Mouse (Mus musculus): ENCODE measurements around the gene Serpinb5. TPM values are rescaled to one million over a fixed set of nuclear protein-coding genes. Genes with fewer than 3 reads are reported as not detected.
A peak's percentile ranks its signal among the peaks of the same experiment; 100 is the strongest.

Gene Serpinb5
- not detected in 2 replicates for polyA plus RNA-seq (2012; ENCODE audit: insufficient read depth, low replicate concordance)

DNA sequence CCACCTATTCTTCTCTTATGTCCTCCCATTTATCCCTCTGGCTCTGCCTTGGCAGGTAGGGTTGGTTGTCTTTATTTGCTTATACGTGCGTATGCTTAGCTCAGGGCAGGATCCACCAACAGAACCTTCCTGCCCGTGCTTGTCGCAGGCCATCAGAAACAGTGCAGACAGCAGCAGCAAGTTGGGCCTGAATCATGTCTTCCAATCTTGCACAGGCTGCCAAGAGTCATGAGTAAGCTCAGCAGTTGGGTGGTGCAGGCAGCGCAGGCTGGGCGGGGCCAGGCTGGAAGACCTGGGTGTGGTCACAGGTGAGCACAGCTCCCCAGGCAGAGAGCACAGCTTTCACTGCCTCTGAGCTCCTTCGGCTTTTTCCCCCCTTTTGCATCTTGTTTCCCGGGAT is at the start of gene Serpinb5:
TSS of gene Serpinb5 (plus strand) at position 327 of the 400 bp plus-strand sequence.
- H3K9me3 ChIP-seq = peaks cover 2% of the 10 kb centered on the region; the same call in 1 of the 2 replicates
- H3K36me3 ChIP-seq (replicated peaks; ENCODE audit: low read length) = no peaks in the 10 kb centered on the region
- TF ChIP-seq GATA1 (IDR thresholded peaks at IDR 0.05; ENCODE audit: borderline replicate concordance, low read length) = no peak
- TF ChIP-seq FLI1 (IDR thresholded peaks at IDR 0.05; ENCODE audit: low read length) = no peak
- peaks cover 2% of the 10 kb centered on the region for H3K27me3 ChIP-seq (replicated peaks)
- H3K4me1 ChIP-seq = peaks cover 10% of the 10 kb centered on the region
- no peak within 1 kb of the TSS for H3K4me3 ChIP-seq (replicated peaks)

DNA sequence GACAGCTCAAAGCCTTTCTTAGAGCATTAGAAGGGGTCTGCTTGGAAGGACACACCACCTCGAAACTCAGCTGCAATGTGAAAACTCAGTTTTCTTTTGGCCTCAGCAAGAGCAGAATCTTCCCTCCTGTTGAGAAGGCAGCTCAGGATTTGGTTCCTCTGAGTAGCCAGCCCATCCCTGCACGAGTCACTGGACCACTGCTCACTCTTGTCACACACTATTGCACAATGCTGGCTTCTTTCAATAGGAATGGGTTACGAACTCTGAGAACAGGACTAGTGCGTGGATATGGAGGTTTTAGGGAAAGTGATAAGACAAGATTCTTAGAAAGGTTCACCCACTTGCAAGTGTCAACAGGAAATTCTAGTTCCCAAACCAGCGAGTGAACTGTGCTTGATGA is 46.1 kb upstream of the Serpinb5 start:
- H3K4me3 ChIP-seq (replicated peaks) = no peak overlapping the region

DNA sequence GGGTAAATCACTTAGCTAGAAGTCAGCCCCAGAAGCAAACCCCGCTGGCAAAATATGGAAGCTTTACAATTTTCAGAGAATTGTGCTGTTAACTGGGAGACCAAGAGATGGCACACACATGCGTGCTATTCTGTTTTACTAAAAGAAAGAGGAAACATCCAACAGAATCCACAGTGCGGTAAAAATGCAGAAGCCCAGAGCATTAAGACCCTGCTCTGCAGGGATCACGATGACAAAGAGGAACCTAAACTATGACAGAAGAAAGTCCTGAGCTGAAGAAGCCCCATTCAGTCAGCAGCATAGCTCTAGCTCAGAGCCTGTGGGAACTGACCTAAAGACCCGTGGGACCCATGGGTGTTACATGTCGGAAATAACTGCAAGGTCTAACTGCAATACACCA is 45.7 kb upstream of the Serpinb5 start:
- Histone ChIP-seq H3K9me3 (no peaks in the 10 kb centered on the region), H3K4me3 (replicated peaks) (no peak overlapping the region), H3K36me3 (replicated peaks; ENCODE audit: low read length) (no peaks in the 10 kb centered on the region), H3K27me3 (replicated peaks) (no peaks in the 10 kb centered on the region), H3K4me1 (peaks cover 17% of the 10 kb centered on the region)
- no peak for TF ChIP-seq FLI1 (IDR thresholded peaks at IDR 0.05; ENCODE audit: low read length)
- TF ChIP-seq GATA1 (IDR thresholded peaks at IDR 0.05; ENCODE audit: borderline replicate concordance, low read length) = no peak

More for the DNA sequence above, 46.1 kb upstream of the Serpinb5 start:
- Histone ChIP-seq H3K27me3 (replicated peaks) (no peaks in the 10 kb centered on the region), H3K4me1 (peaks cover 17% of the 10 kb centered on the region), H3K9me3 (no peaks in the 10 kb centered on the region), H3K36me3 (replicated peaks; ENCODE audit: low read length) (no peaks in the 10 kb centered on the region)
- no peak for TF ChIP-seq FLI1 (IDR thresholded peaks at IDR 0.05; ENCODE audit: low read length)

DNA sequence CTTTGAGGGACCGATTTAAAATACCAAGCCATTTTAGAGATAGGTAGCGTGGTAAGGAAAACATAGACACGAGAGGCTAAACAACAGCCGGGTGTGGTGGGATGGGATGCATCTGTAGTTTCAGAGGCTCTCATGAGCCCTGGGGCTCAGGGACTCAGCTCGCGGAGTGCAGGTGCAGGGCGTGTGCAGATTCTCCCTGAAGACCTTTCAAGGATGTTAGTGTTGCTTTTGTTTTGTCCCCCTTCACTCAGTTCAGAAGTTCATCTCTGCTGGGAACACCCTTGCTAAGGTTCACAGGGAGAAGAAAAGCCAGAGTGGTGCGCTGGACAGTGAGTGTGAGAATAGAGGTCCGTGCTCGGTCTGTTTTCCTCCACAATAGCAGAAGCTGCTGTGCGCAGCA is 44.2 kb upstream of the Serpinb5 start:
- TF ChIP-seq GATA1 (IDR thresholded peaks at IDR 0.05; ENCODE audit: borderline replicate concordance, low read length) = no peak
- TF ChIP-seq FLI1 (IDR thresholded peaks at IDR 0.05; ENCODE audit: low read length) = no peak
- no peaks in the 10 kb centered on the region for H3K9me3 ChIP-seq
- no peak overlapping the region for H3K4me3 ChIP-seq (replicated peaks)
- no peaks in the 10 kb centered on the region for H3K36me3 ChIP-seq (replicated peaks; ENCODE audit: low read length)
- peaks cover 20% of the 10 kb centered on the region for H3K4me1 ChIP-seq
- no peaks in the 10 kb centered on the region for H3K27me3 ChIP-seq (replicated peaks)

DNA sequence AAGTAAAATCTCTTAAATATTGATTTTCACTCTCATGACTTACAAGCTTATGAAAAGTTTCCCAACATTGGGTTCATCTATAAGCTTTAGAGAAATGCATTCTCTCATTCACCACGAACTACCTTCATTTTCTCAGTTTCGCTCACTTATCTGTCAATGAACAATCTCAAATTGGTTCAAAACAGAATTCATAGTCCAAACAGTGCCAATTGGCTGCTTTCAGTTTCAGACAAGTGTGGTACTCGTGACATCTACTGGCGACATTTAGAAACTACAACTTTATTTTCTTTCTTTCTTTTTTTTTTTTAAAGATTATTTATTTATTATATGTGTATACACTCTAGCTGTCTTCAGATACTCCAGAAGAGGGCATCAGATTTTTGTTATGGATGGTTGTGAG is 42.6 kb upstream of the Serpinb5 start:
- TF ChIP-seq FLI1 (IDR thresholded peaks at IDR 0.05; ENCODE audit: low read length) = no peak
- no peak for TF ChIP-seq GATA1 (IDR thresholded peaks at IDR 0.05; ENCODE audit: borderline replicate concordance, low read length)
- Histone ChIP-seq H3K9me3 (no peaks in the 10 kb centered on the region), H3K27me3 (replicated peaks) (no peaks in the 10 kb centered on the region), H3K4me1 (peaks cover 21% of the 10 kb centered on the region), H3K36me3 (replicated peaks; ENCODE audit: low read length) (no peaks in the 10 kb centered on the region), H3K4me3 (replicated peaks) (peak overlapping the region; percentile 80)

DNA sequence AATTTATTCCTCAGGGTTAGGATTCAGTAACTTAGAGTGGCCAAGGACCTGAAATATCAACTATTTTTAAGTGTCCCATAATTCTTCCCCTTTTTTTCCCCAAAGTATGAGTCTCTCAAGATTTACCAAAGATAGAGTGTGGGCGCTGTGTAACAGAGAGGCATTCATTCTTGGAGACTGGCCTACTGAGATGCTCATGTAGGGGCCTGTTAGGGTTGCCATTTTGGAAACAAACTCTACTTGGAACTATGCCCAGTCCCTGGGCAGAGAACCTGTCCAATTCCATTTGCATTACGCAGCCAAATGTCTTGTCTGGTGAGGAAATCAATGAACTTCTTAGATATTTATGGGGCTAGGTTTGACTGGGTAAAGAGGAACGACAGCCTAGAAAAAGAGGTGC is 38.7 kb upstream of the Serpinb5 start:
- no peak for TF ChIP-seq FLI1 (IDR thresholded peaks at IDR 0.05; ENCODE audit: low read length)
- TF ChIP-seq GATA1 (IDR thresholded peaks at IDR 0.05; ENCODE audit: borderline replicate concordance, low read length) = no peak

DNA sequence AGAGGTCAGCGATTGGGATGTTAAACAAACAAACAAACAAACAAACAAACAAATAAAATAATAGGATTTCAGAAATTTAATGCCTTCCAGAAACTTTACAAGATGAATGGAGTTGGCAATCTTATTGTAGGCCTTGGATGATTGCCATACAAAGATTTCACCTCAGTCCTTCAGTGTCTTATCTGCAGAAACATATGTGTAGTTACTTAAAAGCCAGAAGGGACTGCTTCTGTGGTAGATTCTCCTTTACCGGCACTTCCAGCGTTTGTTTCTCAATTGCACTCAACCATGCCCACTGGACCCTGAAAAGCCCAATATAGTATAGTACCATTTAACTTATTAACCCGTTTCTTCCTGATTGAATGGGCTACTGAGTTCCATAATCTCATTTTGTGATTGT is 32.2 kb upstream of the Serpinb5 start:
- Histone ChIP-seq H3K27me3 (replicated peaks) (peaks cover 2% of the 10 kb centered on the region), H3K9me3 (no peaks in the 10 kb centered on the region), H3K4me1 (no peaks in the 10 kb centered on the region; the same call in 1 of the 2 replicates), H3K36me3 (replicated peaks; ENCODE audit: low read length) (no peaks in the 10 kb centered on the region), H3K4me3 (replicated peaks) (no peak overlapping the region)
- TF ChIP-seq FLI1 (IDR thresholded peaks at IDR 0.05; ENCODE audit: low read length) = no peak
- TF ChIP-seq GATA1 (IDR thresholded peaks at IDR 0.05; ENCODE audit: borderline replicate concordance, low read length) = no peak

More for the DNA sequence above, 38.7 kb upstream of the Serpinb5 start:
- Histone ChIP-seq H3K27me3 (replicated peaks) (peaks cover 2% of the 10 kb centered on the region), H3K4me1 (peaks cover 10% of the 10 kb centered on the region), H3K9me3 (no peaks in the 10 kb centered on the region), H3K4me3 (replicated peaks) (no peak overlapping the region), H3K36me3 (replicated peaks; ENCODE audit: low read length) (no peaks in the 10 kb centered on the region)

DNA sequence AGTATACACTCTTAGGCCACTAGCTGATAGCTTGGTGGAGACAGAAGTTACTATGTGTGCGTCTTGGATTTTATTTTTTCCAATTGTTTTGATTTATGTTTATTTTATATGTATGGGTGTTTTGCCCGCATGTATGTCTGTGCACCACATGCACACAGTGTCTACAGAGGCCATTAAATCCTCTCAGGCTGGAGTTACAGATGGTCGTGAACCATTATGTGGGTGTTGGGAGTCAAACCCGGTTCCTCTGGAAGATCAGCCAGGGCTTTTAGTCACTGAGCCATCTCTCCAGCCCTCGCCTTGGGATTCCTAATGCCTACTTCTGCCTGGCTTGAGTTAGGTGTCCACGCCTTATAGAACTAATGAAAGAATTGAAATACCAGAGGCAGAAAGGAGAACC is 4.6 kb downstream of the Serpinb5 start:
- Histone ChIP-seq H3K27me3 (replicated peaks) (peaks cover 2% of the 10 kb centered on the region), H3K36me3 (replicated peaks; ENCODE audit: low read length) (no peaks in the 10 kb centered on the region), H3K9me3 (peaks cover 2% of the 10 kb centered on the region; the same call in 1 of the 2 replicates), H3K4me1 (peaks cover 32% of the 10 kb centered on the region), H3K4me3 (replicated peaks) (no peak overlapping the region)
- TF ChIP-seq GATA1 (IDR thresholded peaks at IDR 0.05; ENCODE audit: borderline replicate concordance, low read length) = no peak
- TF ChIP-seq FLI1 (IDR thresholded peaks at IDR 0.05; ENCODE audit: low read length) = no peak

DNA sequence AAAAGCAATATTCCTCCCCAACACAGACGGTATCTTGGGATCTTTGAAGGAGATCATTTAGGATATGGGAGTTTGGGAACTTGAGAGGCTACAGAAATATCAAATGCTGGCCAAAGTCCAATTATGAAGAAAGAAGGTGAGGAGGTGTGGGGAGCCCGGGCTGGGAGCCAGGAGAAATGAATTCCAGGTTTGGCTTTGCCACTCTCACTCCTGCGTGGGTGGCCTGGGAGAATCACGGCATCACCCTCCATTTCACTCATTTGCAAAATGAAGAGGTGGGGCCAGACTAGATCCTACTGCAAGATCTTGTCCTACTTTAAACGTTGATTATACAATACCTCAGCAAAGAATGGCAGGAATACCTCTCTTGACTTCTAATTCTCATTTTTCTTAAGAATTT is 5.1 kb downstream of the Serpinb5 start:
- no peak for TF ChIP-seq FLI1 (IDR thresholded peaks at IDR 0.05; ENCODE audit: low read length)
- TF ChIP-seq GATA1 (IDR thresholded peaks at IDR 0.05; ENCODE audit: borderline replicate concordance, low read length) = no peak
- H3K4me1 ChIP-seq = peaks cover 29% of the 10 kb centered on the region
- no peaks in the 10 kb centered on the region for H3K27me3 ChIP-seq (replicated peaks)
- no peak overlapping the region for H3K4me3 ChIP-seq (replicated peaks)
- 0 out of 2 replicates have a peak, but pooled peaks cover under 1% of the 10 kb centered on the region for H3K9me3 ChIP-seq
- no peaks in the 10 kb centered on the region for H3K36me3 ChIP-seq (replicated peaks; ENCODE audit: low read length)

DNA sequence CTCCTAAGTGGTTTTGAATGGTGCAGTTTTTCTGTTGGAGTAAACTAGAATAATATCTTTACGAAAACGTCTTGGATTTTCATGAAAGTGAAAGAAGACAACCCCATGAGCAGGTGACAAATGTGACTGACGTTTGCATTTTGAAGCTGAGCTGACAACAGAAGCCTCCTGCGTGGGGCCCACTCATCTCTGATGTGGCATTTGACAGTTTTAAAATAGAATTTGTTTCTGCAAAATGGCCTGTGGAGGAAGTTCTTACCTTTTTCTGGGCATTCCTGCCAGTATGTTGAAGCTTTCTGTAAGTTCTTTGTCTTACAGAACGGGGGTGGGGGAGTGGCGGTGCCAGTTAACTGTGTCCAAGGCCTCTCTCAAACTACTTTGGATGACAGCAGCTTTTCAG is 5.8 kb downstream of the Serpinb5 start:
- no peaks in the 10 kb centered on the region for H3K27me3 ChIP-seq (replicated peaks)
- no peak overlapping the region for H3K4me3 ChIP-seq (replicated peaks)
- no peaks in the 10 kb centered on the region for H3K9me3 ChIP-seq
- peaks cover 28% of the 10 kb centered on the region for H3K4me1 ChIP-seq
- no peak for TF ChIP-seq FLI1 (IDR thresholded peaks at IDR 0.05; ENCODE audit: low read length)
- no peak for TF ChIP-seq GATA1 (IDR thresholded peaks at IDR 0.05; ENCODE audit: borderline replicate concordance, low read length)
- no peaks in the 10 kb centered on the region for H3K36me3 ChIP-seq (replicated peaks; ENCODE audit: low read length)

DNA sequence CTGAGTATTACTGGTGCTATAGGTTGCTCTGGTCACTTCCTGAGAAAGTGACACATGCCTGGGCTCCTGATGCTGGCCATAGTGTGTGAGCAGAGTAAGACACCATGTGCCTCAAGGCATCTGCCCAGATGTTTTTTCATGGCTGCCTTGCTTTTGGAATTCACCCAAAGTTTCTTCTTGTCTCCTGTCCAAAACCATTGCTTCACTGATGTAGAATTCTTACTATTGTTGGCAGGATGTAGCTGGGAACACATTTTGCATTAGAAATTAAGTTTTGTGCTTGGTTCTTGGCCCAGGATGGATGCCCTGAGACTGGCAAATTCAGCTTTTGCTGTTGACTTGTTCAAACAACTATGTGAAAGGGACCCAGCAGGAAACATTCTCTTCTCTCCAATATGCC is 9.0 kb downstream of the Serpinb5 start:
- TF ChIP-seq FLI1 (IDR thresholded peaks at IDR 0.05; ENCODE audit: low read length) (no peak), GATA1 (IDR thresholded peaks at IDR 0.05; ENCODE audit: borderline replicate concordance, low read length) (no peak)
- no peaks in the 10 kb centered on the region for H3K36me3 ChIP-seq (replicated peaks; ENCODE audit: low read length)

More for the DNA sequence above, 9.0 kb downstream of the Serpinb5 start:
- H3K27me3 ChIP-seq (replicated peaks) = no peaks in the 10 kb centered on the region
- H3K4me3 ChIP-seq (replicated peaks) = no peak overlapping the region
- peaks cover 28% of the 10 kb centered on the region for H3K4me1 ChIP-seq
- no peaks in the 10 kb centered on the region for H3K9me3 ChIP-seq
